Mouse (Mus musculus): ENCODE data around the gene Cdkn3.

GRCm38 (mm10) chr14:46761186-46761585 is 845 bp downstream of the Cdkn3 start:
- TF ChIP-seq CTCF (IDR thresholded peaks at IDR 0.05; ENCODE audit: insufficient read depth, low read depth, low read length) (no peak), POLR2A (IDR thresholded peaks at IDR 0.05; ENCODE audit: insufficient read depth, low read depth, low read length) (no peak)

All from olfactory bulb, adult 2 months (tissue).